Mouse (Mus musculus): ENCODE measurements around the gene Pttg1ip. TPM values are rescaled to one million over a fixed set of nuclear protein-coding genes. Genes with fewer than 3 reads are reported as not detected.

The Pttg1ip gene
- 79.6 and 89.2 TPM in 2 replicates for polyA plus RNA-seq (2015; fragmentation: Nextera tagmentation; extraction: Ambion mirVana)

DNA sequence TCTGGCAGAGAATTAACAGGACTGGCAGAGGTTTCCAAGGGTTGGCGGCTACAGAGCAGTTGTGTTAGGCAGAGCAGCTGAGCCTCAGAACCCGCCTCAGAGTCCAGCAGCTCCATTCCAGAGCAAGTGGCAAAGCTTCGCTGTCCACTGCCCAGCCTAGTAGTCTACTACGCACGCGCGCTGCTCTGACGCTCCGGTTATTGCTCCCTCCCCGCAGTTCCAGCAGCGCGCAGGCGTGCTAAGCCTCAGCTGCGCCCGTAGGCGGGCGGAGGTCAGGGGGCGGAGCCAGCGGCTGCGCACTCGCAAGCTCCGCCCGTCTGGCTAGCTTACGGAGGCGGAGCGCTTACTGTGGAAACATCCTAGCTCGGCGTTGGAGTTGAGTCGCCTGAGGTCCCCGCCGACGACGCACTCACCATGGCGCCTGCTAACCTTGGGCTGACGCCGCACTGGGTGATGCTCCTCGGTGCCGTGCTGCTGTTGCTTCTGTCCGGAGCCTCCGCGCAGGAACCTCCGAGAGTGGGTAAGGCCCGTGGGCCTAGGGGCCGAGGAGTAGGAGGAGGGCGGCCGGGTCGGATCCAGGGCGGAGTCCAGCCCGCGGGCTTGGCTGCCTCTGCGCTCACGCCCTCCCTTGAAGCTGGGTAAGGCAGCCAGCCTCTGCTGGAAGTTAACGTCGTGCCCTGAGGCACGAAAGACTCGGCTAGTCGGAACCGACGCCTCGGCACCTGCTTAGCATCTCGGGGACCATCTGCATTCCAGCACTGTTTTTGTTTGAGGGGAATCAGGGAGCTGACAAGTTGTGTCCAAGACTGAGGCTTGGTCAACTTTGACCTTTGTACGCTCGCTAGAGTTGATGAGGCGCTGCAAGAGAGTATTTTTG is at the start of gene Pttg1ip:
Gene Pttg1ip, plus strand, starts transcription at position 313 of the 877 bp plus-strand sequence.
- Histone ChIP-seq H3K9ac (peak within 1 kb of the TSS; percentile 80), H3K4me1 (replicated peaks) (peaks cover 48% of the 10 kb centered on the region), H3K27ac (replicated peaks) (peak within 1 kb of the TSS; percentile 99), H3K9me3 (replicated peaks) (no peaks in the 10 kb centered on the region), H3K27me3 (no peaks in the 10 kb centered on the region), H3K4me3 (replicated peaks) (peak within 1 kb of the TSS; percentile 81), H3K36me3 (replicated peaks) (peaks cover 3% of the 10 kb centered on the region; the same call in 1 of the 2 replicates), H3K4me2 (peak within 1 kb of the TSS; percentile 88)
- WGBS (ENCODE audit: insufficient replicate concordance) = under 1% methylated on average over 64 of the region's 64 CpGs
- peak; percentile 92 for ATAC-seq (ENCODE audit: insufficient read depth)

DNA sequence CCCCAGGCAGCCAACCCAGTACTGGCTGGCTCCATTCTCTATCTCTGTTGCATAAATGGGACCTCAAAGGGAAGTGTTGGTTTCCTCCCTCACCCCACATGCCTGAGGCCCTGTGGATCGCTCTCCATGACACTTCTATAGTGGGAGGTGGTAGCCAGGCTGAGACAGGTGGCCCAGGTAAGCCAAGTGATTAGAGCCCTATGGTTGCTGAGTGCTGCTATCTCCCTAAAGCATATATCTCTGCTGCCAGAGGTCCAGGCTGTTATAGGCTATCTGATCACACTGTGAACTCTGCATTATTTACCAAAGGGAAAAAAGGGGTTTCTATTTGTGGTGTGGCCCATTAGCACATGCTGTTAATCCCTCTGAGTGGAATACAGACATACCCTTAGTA is 49.5 kb upstream of the Pttg1ip start:
- Histone ChIP-seq H3K4me2 (peak overlapping the region; percentile 45), H3K27me3 (no peaks in the 10 kb centered on the region), H3K4me3 (replicated peaks) (peak overlapping the region; percentile 42; the same call in 1 of the 2 replicates), H3K9me3 (replicated peaks) (no peaks in the 10 kb centered on the region), H3K36me3 (replicated peaks) (no peaks in the 10 kb centered on the region), H3K9ac (no peak overlapping the region), H3K27ac (replicated peaks) (peak overlapping the region; percentile 53; the same call in 1 of the 2 replicates), H3K4me1 (replicated peaks) (peaks cover 41% of the 10 kb centered on the region)
- 16% methylated on average over 1 of the region's 1 CpGs for WGBS (ENCODE audit: insufficient replicate concordance)
- ATAC-seq (ENCODE audit: insufficient read depth) = peak; percentile 32; the same call in 1 of the 2 replicates

DNA sequence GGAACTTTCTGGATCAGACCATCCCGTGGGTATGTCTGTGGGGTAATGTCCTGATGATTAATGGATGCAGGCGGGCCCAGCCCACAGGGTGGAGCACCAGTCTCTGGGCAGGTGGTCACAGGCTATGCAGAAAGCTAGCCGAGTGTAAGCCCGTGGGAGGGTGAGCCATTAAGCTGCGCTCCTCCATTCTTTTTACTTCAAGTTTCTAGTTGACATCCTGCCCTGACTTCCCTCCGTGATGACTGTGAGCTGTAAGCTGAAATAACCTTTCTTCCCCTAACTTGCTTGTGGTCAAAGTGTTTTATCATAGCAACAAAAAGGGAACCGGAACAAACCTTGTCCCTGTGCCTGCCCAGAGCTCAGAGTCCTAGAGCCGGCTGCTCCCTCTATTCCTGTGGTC is 44.8 kb upstream of the Pttg1ip start:
- no peak for ATAC-seq (ENCODE audit: insufficient read depth)
- no peak overlapping the region for H3K4me3 ChIP-seq (replicated peaks)
- 0 out of 2 replicates have a peak overlapping the region, but pooled peaks have one; percentile 13 for H3K4me2 ChIP-seq
- H3K27ac ChIP-seq (replicated peaks) = peak overlapping the region; percentile 67
- H3K9ac ChIP-seq = no peak overlapping the region
- H3K27me3 ChIP-seq = no peaks in the 10 kb centered on the region
- H3K4me1 ChIP-seq (replicated peaks) = peaks cover 17% of the 10 kb centered on the region
- H3K9me3 ChIP-seq (replicated peaks) = no peaks in the 10 kb centered on the region
- 34% methylated on average over 8 of the region's 8 CpGs for WGBS (ENCODE audit: insufficient replicate concordance)
- H3K36me3 ChIP-seq (replicated peaks) = no peaks in the 10 kb centered on the region

DNA sequence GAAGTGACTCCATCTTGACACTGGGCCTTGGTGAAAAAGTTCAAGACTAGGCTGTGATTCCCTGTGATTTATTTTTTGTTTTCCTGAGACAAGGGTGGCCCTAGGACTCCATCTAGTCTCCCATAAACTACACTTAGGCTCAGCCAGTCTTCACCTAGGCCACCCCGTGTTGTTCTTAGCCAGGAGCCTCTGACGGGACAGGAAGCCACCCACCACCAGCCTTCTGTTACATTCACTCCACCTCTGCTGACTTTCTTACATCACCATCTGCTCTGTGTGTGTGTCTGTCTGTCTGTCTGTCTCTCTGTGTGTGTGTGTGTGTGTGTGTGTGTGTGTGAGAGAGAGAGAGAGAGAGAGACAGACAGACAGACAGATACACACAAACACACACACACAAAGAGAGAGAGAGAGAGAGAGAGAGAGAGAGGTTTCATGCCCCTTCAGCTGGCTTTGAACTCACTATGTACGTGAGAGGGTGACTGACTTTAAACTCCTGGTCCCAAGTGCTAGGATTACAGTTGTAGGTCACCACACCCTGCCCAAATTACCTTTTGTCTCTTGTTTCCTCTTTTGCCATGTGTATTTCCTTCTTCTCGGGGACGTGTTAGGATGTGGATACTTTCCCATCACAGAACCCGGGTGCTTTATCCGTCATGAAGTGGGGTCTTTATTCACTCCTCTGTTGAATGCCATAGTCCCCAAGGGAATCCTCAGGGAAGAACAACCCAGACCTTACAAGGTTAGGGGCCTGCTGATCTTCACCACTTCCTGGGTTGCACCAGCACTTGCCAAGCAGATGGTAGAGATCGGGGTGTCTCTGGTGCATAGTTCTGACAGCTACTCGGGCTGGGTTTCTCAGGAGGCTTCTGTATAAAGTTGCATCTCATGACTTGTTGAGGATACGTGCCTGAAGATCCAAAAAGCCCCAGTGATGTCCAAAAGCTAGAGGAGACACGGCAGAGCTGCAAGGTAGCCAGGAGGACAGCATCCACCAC is 44.0 kb upstream of the Pttg1ip start:
- 51% methylated on average over 11 of the region's 11 CpGs for WGBS (ENCODE audit: insufficient replicate concordance)
- no peak overlapping the region for H3K4me3 ChIP-seq (replicated peaks)
- H3K36me3 ChIP-seq (replicated peaks) = no peaks in the 10 kb centered on the region
- no peak overlapping the region for H3K9ac ChIP-seq
- H3K9me3 ChIP-seq (replicated peaks) = no peaks in the 10 kb centered on the region
- H3K4me2 ChIP-seq = no peak overlapping the region; the same call in 1 of the 2 replicates
- H3K27me3 ChIP-seq = no peaks in the 10 kb centered on the region
- H3K27ac ChIP-seq (replicated peaks) = peak overlapping the region; percentile 45; the same call in 1 of the 2 replicates
- H3K4me1 ChIP-seq (replicated peaks) = 0 out of 2 replicates have a peak, but pooled peaks cover 11% of the 10 kb centered on the region
- ATAC-seq (ENCODE audit: insufficient read depth) = no peak

DNA sequence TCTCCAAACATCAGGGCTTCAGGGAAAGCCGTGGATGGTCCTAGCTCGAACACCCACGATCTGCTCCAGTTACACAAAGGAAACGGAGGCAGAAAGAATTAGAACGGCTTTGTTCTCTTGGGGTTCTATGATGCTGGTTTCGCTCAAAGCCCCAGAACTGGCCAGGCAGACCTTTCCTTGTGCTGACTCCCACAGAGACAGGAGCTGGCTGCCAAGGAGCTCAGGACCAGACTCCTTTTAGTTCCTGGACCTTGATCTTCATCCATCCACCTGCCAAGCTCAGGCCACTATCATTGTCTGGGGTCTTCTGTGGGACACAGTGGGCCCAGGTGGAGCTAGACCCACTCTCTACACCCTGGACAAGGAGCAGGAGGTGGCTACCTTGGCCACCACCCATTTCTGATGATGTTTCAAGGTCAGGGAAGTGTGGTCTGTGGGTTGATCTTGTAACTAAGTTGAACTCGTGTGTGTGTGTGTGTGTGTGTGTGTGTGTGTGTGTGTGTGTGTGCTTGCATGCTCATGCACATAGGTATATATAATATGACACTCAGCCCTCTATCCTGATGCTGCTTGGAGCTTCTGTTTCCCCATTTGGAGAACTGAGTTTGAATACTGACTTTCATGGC is 42.1 kb upstream of the Pttg1ip start:
- no peaks in the 10 kb centered on the region for H3K36me3 ChIP-seq (replicated peaks)
- ATAC-seq (ENCODE audit: insufficient read depth) = no peak
- no peak overlapping the region for H3K4me2 ChIP-seq
- no peak overlapping the region for H3K4me3 ChIP-seq (replicated peaks)
- no peak overlapping the region for H3K27ac ChIP-seq (replicated peaks)
- 0 out of 2 replicates have a peak, but pooled peaks cover 8% of the 10 kb centered on the region for H3K4me1 ChIP-seq (replicated peaks)
- H3K27me3 ChIP-seq = no peaks in the 10 kb centered on the region
- no peaks in the 10 kb centered on the region for H3K9me3 ChIP-seq (replicated peaks)
- 68% methylated on average over 7 of the region's 7 CpGs for WGBS (ENCODE audit: insufficient replicate concordance)
- no peak overlapping the region for H3K9ac ChIP-seq

DNA sequence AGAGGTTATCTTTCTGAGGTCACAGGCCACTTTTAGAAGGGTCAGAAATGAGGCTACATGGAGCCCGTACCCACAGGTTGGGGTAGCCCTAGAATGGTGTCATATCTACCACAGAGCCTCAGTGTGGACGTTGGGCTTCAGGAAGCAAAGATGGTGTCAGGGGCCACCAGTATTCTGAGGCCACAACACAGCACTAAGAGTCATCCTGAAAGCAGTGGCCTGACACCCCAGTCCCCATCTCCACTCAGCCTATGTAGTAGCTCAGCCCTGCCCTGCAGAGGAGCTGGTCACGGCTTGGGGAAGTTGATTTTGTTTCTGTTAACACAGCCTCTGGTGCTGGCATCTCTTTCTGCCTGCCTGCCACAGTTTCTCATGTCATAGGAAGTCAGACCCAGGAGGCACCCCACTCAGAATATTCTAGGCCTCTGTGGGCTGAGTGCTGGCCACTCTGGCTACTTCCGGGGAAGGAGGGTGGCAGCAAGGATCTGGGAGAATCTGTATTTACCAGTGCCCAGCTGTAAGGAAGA is 40.9 kb upstream of the Pttg1ip start:
- WGBS (ENCODE audit: insufficient replicate concordance) = 34% methylated on average over 4 of the region's 4 CpGs
- 0 out of 2 replicates have a peak, but pooled peaks cover 8% of the 10 kb centered on the region for H3K4me1 ChIP-seq (replicated peaks)
- no peak overlapping the region for H3K9ac ChIP-seq
- no peaks in the 10 kb centered on the region for H3K27me3 ChIP-seq
- no peak overlapping the region for H3K4me2 ChIP-seq
- no peak overlapping the region for H3K4me3 ChIP-seq (replicated peaks)
- no peaks in the 10 kb centered on the region for H3K36me3 ChIP-seq (replicated peaks)
- H3K27ac ChIP-seq (replicated peaks) = no peak overlapping the region
- ATAC-seq (ENCODE audit: insufficient read depth) = no peak
- no peaks in the 10 kb centered on the region for H3K9me3 ChIP-seq (replicated peaks)

DNA sequence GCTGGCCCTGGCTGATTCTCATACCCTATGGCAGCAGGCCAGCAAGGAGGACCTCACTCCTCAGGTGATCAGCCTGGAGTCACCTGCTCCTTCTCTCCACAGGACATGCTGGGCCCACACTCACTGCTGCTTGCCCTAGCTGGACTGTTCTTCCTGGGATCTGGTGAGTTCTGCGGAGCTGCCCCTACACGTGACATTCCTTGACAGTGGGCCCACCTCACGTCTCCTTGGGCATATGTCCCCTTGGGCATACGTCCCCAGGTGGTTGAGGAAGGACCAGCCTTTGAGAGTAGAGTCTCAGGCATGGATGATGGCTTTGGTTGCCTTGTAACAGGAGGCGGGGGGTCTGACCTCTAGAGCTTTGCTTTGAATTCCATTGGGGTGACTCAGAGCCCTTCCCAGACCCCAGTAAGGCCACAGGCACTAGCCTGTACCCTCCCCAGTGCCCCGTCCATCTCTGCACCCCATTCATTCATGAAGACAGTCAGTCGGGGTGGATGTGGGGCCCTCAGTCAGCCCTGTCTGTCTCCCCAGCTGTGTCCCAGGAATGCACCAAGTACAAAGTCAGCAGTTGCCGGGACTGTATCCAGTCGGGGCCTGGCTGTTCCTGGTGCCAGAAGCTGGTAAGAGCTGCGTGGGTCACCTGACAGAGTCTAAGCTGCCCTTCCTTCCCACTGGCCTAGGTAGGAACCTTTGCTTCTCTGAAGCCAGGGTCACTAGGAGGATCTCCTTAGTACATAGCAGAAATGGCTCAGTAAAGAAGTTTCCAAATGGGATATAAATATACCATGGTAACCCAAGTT is 39.5 kb upstream of the Pttg1ip start:
- H3K4me3 ChIP-seq (replicated peaks) = no peak overlapping the region
- H3K9ac ChIP-seq = no peak overlapping the region
- no peak overlapping the region for H3K27ac ChIP-seq (replicated peaks)
- H3K9me3 ChIP-seq (replicated peaks) = no peaks in the 10 kb centered on the region
- no peak overlapping the region for H3K4me2 ChIP-seq
- WGBS (ENCODE audit: insufficient replicate concordance) = 66% methylated on average over 10 of the region's 10 CpGs
- 0 out of 2 replicates have a peak, but pooled peaks cover 8% of the 10 kb centered on the region for H3K4me1 ChIP-seq (replicated peaks)
- no peaks in the 10 kb centered on the region for H3K36me3 ChIP-seq (replicated peaks)
- ATAC-seq (ENCODE audit: insufficient read depth) = no peak
- no peaks in the 10 kb centered on the region for H3K27me3 ChIP-seq

DNA sequence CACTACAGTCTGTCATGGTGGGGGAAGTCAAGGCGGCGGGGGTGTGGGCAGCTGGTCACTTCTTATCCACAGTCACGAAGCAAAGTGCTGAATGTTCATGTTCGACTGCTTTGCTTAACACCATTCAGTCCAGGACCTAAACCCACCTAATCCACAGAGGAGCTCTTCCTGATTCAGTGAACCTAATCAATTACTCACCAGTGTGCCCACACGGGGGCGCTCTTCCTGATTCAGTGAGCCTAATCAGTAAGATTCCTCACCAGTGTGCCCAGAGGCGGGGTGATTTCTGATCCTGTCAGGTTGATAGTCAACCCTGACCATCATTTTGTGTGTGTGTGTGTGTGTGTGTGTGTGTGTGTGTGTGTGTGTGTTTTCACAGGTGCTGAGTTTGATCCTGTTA is 38.3 kb upstream of the Pttg1ip start:
- H3K9me3 ChIP-seq (replicated peaks) = no peaks in the 10 kb centered on the region
- no peaks in the 10 kb centered on the region for H3K36me3 ChIP-seq (replicated peaks)
- H3K27me3 ChIP-seq = no peaks in the 10 kb centered on the region
- H3K4me3 ChIP-seq (replicated peaks) = no peak overlapping the region
- H3K27ac ChIP-seq (replicated peaks) = no peak overlapping the region
- 0 out of 2 replicates have a peak, but pooled peaks cover 6% of the 10 kb centered on the region for H3K4me1 ChIP-seq (replicated peaks)
- no peak overlapping the region for H3K9ac ChIP-seq
- 27% methylated on average over 7 of the region's 7 CpGs for WGBS (ENCODE audit: insufficient replicate concordance)
- no peak overlapping the region for H3K4me2 ChIP-seq
- ATAC-seq (ENCODE audit: insufficient read depth) = no peak

DNA sequence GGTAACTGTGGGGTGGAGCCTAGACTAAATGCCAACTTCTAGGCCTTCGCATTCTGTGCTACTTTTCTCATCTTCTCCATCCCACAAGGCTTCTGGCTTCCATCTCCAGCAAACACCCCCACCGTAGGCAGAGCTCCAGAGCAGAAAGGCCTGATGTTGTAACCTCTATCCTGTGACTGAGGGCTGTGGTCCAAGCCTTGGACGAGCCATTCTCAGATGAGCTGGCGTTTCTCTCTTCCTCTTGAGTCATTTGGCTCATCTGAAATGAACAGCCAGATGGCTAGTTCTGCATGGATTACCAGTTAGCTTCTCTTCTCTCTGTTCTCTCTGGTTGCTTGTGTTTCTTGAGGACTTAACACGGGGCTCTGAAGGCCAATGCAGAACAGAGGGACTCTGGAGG is 36.6 kb upstream of the Pttg1ip start:
- no peak for ATAC-seq (ENCODE audit: insufficient read depth)
- H3K9me3 ChIP-seq (replicated peaks) = no peaks in the 10 kb centered on the region
- WGBS (ENCODE audit: insufficient replicate concordance) = 53% methylated on average over 5 of the region's 5 CpGs
- no peaks in the 10 kb centered on the region for H3K36me3 ChIP-seq (replicated peaks)
- no peak overlapping the region for H3K4me2 ChIP-seq
- H3K4me3 ChIP-seq (replicated peaks) = no peak overlapping the region
- no peak overlapping the region for H3K9ac ChIP-seq
- H3K4me1 ChIP-seq (replicated peaks) = 0 out of 2 replicates have a peak, but pooled peaks cover 3% of the 10 kb centered on the region
- H3K27me3 ChIP-seq = no peaks in the 10 kb centered on the region
- H3K27ac ChIP-seq (replicated peaks) = no peak overlapping the region

DNA sequence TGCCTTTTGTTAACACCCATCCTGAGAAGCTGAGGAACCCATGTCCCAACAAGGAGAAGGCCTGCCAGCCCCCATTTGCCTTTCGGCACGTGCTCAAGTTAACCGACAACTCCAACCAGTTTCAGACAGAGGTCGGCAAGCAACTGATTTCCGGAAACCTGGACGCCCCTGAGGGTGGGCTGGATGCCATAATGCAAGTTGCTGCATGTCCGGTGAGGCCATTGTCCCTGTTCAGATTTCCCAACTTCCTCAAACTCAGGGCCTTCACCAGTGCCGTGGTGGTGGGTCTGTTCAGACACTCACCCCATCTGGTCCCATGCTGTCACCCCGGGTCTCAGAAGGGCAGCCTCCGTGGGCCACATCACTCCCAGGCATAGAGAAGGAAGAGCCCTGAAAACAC is 32.9 kb upstream of the Pttg1ip start:
- WGBS (ENCODE audit: insufficient replicate concordance) = 66% methylated on average over 10 of the region's 10 CpGs
- ATAC-seq (ENCODE audit: insufficient read depth) = no peak
- H3K4me1 ChIP-seq (replicated peaks) = 0 out of 2 replicates have a peak, but pooled peaks cover 6% of the 10 kb centered on the region
- no peak overlapping the region for H3K27ac ChIP-seq (replicated peaks)
- no peaks in the 10 kb centered on the region for H3K27me3 ChIP-seq
- H3K9ac ChIP-seq = no peak overlapping the region
- H3K4me2 ChIP-seq = no peak overlapping the region
- no peaks in the 10 kb centered on the region for H3K36me3 ChIP-seq (replicated peaks)
- H3K4me3 ChIP-seq (replicated peaks) = no peak overlapping the region
- no peaks in the 10 kb centered on the region for H3K9me3 ChIP-seq (replicated peaks)
